Mouse (Mus musculus): Measurements from ENCODE around the gene Uba7. TPM values are rescaled to one million over a fixed set of nuclear protein-coding genes. Genes with fewer than 3 reads are reported as not detected.

The Uba7 gene
- polyA plus RNA-seq, 1 experiment from 2014 or later = 33.2 TPM

DNA sequence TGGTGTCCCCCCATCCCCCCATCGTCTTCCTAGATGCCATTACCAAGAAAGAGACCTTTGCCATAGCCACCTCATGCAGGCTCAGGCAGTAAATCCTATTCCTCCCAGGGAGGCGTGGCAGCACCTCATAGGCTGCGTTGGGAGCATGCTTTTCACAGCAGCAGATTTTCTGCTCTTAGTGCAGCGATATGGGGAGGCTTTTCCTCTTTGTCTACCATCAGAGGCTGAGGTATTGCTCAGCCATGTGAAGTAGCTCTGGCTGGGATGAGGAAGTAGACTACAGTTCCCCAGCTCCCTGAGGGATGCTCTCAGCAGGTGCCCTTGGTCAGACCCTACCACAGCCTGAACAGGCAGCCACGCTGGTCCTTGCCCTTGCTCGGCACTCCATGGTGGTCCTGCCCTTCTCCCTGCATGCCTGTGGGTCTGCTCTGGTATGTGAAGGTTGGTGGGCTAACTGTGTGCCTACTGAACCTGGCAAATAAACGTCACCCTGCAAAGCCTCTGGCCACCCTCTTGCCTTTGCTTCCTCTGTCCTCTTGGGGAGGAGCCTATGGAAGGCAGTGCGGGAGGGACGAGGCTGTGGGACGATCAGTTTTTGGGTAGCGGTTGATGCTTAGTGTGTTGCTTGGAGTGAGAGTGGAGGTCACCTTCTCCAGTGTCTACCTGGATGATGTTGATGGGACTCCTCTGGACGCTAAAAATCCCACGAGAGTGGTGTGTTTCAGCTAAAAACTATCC is 26.0 kb upstream of the Uba7 start:
- Histone ChIP-seq H3K36me3 (ENCODE audit: insufficient read depth, low read length) (no peaks in the 10 kb centered on the region), H3K9me3 (ENCODE audit: low read length) (no peaks in the 10 kb centered on the region), H3K9ac (replicated peaks; ENCODE audit: low read depth) (no peak overlapping the region), H3K4me1 (ENCODE audit: insufficient read depth, low read depth, low read length) (no peaks in the 10 kb centered on the region; the same call in 1 of the 2 replicates), H3K4me3 (ENCODE audit: low read depth, low read length) (no peak overlapping the region), H3K27ac (ENCODE audit: low read length) (no peak overlapping the region), H3K27me3 (replicated peaks; ENCODE audit: insufficient read depth, low read length) (no peaks in the 10 kb centered on the region), H3K4me2 (replicated peaks; ENCODE audit: low read depth, low read length) (no peak overlapping the region)
- ATAC-seq = no peak
- DNase-seq (ENCODE audit: low spot score) = no peak
- TF ChIP-seq CTCF (IDR thresholded peaks at IDR 0.05) (no peak), EP300 (IDR thresholded peaks at IDR 0.05) (no peak)
- WGBS = 78% methylated on average over 13 of the region's 13 CpGs

- no peaks in the 10 kb centered on the region for H3K27me3 ChIP-seq (replicated peaks; ENCODE audit: insufficient read depth, low read length)
- 84% methylated on average over 10 of the region's 10 CpGs for WGBS
- TF ChIP-seq EP300 (IDR thresholded peaks at IDR 0.05) (no peak), CTCF (IDR thresholded peaks at IDR 0.05) (no peak)
- H3K4me1 ChIP-seq (ENCODE audit: insufficient read depth, low read depth, low read length) = no peaks in the 10 kb centered on the region; the same call in 1 of the 2 replicates
- peak within 1 kb of the TSS; percentile 88 for H3K4me2 ChIP-seq (replicated peaks; ENCODE audit: low read depth, low read length)
- H3K9ac ChIP-seq (replicated peaks; ENCODE audit: low read depth) = peak within 1 kb of the TSS; percentile 24
- H3K4me3 ChIP-seq (ENCODE audit: low read depth, low read length) = peak within 1 kb of the TSS; percentile 57
- no peak for ATAC-seq
- no peaks in the 10 kb centered on the region for H3K9me3 ChIP-seq (ENCODE audit: low read length)
- no peak for DNase-seq (ENCODE audit: low spot score)
- H3K36me3 ChIP-seq (ENCODE audit: insufficient read depth, low read length) = no peaks in the 10 kb centered on the region
- 0 out of 2 replicates have a peak within 1 kb of the TSS, but pooled peaks have one; percentile 28 for H3K27ac ChIP-seq (ENCODE audit: low read length)
These were observed 25.4 kb upstream of the Uba7 start, which contains the start of gene Traip for GRCm38 (mm10) chr9:107949922-107950235. TSS of gene Traip (plus strand) at chr9:107950136.

DNA sequence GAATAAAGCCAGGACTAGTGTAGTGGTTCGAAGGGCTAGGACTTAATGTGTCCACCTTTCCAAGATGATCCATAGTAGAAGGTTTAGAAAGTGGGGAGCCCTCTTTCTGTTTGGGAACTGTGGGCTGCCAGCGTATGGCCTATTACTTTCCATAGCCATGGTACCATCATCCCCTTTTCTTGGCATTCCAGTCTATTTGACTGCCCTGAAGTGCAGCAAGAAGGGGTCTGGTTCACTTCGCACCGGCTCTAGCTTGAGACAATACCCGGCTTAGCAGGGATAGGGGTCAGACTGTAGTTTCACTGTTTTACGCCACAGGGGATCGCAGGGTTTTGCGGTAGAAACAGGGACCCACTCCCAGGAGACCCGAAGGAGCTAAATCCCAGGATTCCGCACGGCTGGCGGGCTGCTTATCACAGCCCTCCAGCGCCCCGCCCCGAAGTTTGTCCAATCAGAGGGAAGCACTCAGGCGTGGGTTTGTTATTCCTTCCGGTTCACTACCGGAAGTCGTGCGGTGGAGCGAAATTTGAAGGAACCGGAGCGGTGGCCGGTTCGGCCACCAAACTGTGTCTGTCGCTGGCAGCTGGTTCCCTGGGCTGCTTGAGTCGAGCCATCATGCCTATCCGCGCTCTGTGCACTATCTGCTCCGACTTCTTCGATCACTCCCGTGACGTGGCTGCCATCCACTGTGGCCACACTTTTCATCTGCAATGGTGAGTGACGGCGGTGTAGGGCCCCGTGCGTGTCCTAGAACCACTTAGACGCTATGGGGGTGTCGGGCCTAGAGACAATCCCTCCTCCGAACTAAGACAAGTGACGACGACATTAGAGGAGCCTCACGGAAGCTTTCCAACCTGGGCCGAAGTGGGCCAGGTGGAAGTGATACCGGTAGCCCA is 24.6 kb upstream of the Uba7 start:
- DNase-seq (ENCODE audit: low spot score) (peak; percentile 94), ATAC-seq (peak; percentile 97)
- Histone ChIP-seq H3K27ac (ENCODE audit: low read length) (0 out of 2 replicates have a peak overlapping the region, but pooled peaks have one; percentile 28), H3K4me3 (ENCODE audit: low read depth, low read length) (peak overlapping the region; percentile 57), H3K4me1 (ENCODE audit: insufficient read depth, low read depth, low read length) (no peaks in the 10 kb centered on the region; the same call in 1 of the 2 replicates), H3K27me3 (replicated peaks; ENCODE audit: insufficient read depth, low read length) (no peaks in the 10 kb centered on the region), H3K4me2 (replicated peaks; ENCODE audit: low read depth, low read length) (peak overlapping the region; percentile 88), H3K9ac (replicated peaks; ENCODE audit: low read depth) (peak overlapping the region; percentile 24), H3K9me3 (ENCODE audit: low read length) (no peaks in the 10 kb centered on the region), H3K36me3 (ENCODE audit: insufficient read depth, low read length) (no peaks in the 10 kb centered on the region)
- no peak for TF ChIP-seq CTCF (IDR thresholded peaks at IDR 0.05)
- no peak; the same call in 1 of the 2 replicates for TF ChIP-seq EP300 (IDR thresholded peaks at IDR 0.05)
- WGBS = 10% methylated on average over 45 of the region's 45 CpGs

DNA sequence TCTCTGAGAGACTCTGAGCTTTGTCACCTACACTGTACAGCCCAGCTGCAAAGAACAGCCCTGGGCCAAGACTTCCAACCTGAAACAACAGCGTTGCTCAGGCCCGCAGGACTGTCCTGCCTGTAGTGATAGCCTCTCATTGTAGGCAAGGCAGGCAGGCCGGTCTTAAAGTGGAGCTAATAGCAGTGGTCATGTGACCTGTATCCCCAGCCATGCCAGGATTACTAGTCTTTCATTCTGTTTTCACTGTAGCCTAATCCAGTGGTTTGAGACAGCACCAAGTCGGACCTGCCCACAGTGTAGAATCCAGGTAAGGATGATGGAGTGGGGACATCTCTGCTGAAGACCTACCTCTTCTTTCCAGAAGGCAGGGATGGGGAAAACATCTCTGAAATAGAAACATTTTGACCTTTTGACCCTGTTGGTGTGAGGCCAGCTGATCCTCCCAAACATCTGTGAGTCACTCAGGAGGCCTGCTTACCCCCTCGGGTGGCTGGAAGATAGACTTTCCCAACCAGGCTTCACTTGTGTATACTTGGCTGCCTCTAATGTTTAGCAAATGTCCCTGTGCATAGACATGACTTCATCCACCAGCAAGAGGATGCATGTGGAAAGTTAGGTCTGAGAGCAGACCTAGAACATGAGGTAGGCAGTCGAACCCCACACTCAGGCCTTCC is 19.6 kb upstream of the Uba7 start:
- ATAC-seq (peak; percentile 75), DNase-seq (ENCODE audit: low spot score) (peak; percentile 46)
- no peaks in the 10 kb centered on the region for H3K4me1 ChIP-seq (ENCODE audit: insufficient read depth, low read depth, low read length)
- no peak for TF ChIP-seq CTCF (IDR thresholded peaks at IDR 0.05)
- no peak for TF ChIP-seq EP300 (IDR thresholded peaks at IDR 0.05)
- no peak overlapping the region for H3K4me2 ChIP-seq (replicated peaks; ENCODE audit: low read depth, low read length)
- no peaks in the 10 kb centered on the region for H3K36me3 ChIP-seq (ENCODE audit: insufficient read depth, low read length)
- H3K4me3 ChIP-seq (ENCODE audit: low read depth, low read length) = no peak overlapping the region
- no peaks in the 10 kb centered on the region for H3K9me3 ChIP-seq (ENCODE audit: low read length)
- H3K9ac ChIP-seq (replicated peaks; ENCODE audit: low read depth) = no peak overlapping the region
- no peaks in the 10 kb centered on the region for H3K27me3 ChIP-seq (replicated peaks; ENCODE audit: insufficient read depth, low read length)
- 76% methylated on average over 6 of the region's 6 CpGs for WGBS
- no peak overlapping the region for H3K27ac ChIP-seq (ENCODE audit: low read length)

- no peak overlapping the region for H3K27ac ChIP-seq (ENCODE audit: low read length)
- no peak overlapping the region for H3K4me2 ChIP-seq (replicated peaks; ENCODE audit: low read depth, low read length)
- H3K4me1 ChIP-seq (ENCODE audit: insufficient read depth, low read depth, low read length) = no peaks in the 10 kb centered on the region
- H3K4me3 ChIP-seq (ENCODE audit: low read depth, low read length) = no peak overlapping the region
- no peak overlapping the region for H3K9ac ChIP-seq (replicated peaks; ENCODE audit: low read depth)
- no peaks in the 10 kb centered on the region for H3K27me3 ChIP-seq (replicated peaks; ENCODE audit: insufficient read depth, low read length)
- DNase-seq (ENCODE audit: low spot score) (no peak), ATAC-seq (no peak)
- no peak for TF ChIP-seq CTCF (IDR thresholded peaks at IDR 0.05)
- no peak for TF ChIP-seq EP300 (IDR thresholded peaks at IDR 0.05)
- no peaks in the 10 kb centered on the region for H3K9me3 ChIP-seq (ENCODE audit: low read length)
- WGBS = 61% methylated on average over 6 of the region's 6 CpGs
- H3K36me3 ChIP-seq (ENCODE audit: insufficient read depth, low read length) = no peaks in the 10 kb centered on the region
These were observed 18.2 kb upstream of the Uba7 start for GRCm38 (mm10) chr9:107957141-107957540.

DNA sequence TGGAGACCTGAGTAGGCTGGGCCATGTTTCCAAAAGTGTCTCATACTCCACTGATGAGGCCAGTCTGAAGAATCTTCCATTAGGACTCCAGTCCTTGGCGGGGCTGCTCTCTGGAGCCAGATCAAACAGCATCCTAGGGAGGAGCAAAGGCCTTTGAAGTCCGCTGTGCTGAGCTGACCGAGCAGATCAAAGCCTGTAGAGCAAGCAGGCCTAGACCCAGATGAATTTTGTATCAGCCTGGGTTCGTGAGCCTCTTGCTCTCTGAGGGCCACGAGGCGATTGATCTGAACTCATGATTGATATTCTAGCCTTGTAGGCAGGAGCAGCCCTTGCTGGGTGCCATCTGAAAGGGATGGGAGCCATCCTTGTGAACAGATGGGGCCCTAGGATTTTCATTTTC is 15.4 kb upstream of the Uba7 start:
- TF ChIP-seq EP300 (IDR thresholded peaks at IDR 0.05) (no peak), CTCF (IDR thresholded peaks at IDR 0.05) (no peak)
- 50% methylated on average over 6 of the region's 6 CpGs for WGBS
- peak; percentile 16; the same call in 1 of the 2 replicates for ATAC-seq
- no peak for DNase-seq (ENCODE audit: low spot score)
- H3K36me3 ChIP-seq (ENCODE audit: insufficient read depth, low read length) = no peaks in the 10 kb centered on the region
- H3K4me1 ChIP-seq (ENCODE audit: insufficient read depth, low read depth, low read length) = no peaks in the 10 kb centered on the region
- no peak overlapping the region for H3K4me2 ChIP-seq (replicated peaks; ENCODE audit: low read depth, low read length)
- H3K9me3 ChIP-seq (ENCODE audit: low read length) = no peaks in the 10 kb centered on the region
- H3K27ac ChIP-seq (ENCODE audit: low read length) = no peak overlapping the region
- no peak overlapping the region for H3K9ac ChIP-seq (replicated peaks; ENCODE audit: low read depth)
- H3K4me3 ChIP-seq (ENCODE audit: low read depth, low read length) = no peak overlapping the region
- no peaks in the 10 kb centered on the region for H3K27me3 ChIP-seq (replicated peaks; ENCODE audit: insufficient read depth, low read length)
